Mouse (Mus musculus) layer of hippocampus, adult 11-12 months (tissue): ENCODE results near the gene Vps11.
"Not testable (repeated sequence)": the region's sequence is repeated elsewhere in the genome, so short reads cannot be mapped to it uniquely, and the experiment has no call there.

Experiments used
- DNase-seq: peaks from one replicate; pipeline ENCODE4 v3.0.0; 2022; ENCODE audit warnings: low spot score

Vps11 gene

GRCm38 (mm10) chr9:44314910-44315309, 46.6 kb downstream of the Vps11 start:
- no peak for DNase-seq

- DNase-seq: no peak
Measured at GRCm38 (mm10) chr9:44314257-44314547, 47.3 kb downstream of the Vps11 start.

DNA sequence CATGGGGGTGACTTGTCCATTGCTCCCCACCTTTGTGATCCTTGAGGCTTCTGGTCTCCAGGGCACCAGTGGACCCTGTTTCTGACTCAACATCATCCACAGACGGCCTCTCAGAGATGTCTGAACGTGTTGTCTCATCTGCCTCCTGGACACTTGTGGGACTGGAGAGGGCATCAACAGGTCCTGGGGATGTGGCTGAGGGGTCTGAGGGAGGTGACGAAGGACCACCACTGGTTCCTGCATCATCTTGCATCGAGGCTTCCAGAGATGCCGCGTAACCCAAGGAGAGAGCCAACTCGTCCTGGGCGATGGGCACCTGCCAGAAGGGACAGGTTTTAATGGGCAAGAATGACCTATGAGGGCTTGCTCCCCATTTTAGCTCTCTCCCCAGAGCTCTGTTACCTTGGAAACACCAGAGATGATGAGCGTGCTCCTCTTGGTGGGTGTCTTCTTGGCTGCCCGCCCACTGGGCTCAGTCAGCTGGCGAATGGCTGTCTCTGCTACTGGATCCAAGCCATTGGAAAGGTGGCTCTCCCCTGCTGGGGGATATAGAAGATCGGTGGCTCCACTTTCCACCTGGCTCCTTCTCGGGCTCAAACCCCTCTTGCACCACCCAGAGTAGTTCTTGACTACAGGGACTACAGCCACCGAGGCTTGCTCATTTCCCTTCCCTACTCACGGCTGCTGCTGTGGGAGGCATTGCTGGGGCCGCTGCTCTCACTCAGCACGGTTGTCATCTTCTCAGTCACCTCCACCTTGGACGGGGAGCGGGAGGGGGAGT, 47.8 kb downstream of the Vps11 start:
- peak; percentile 79 for DNase-seq

- DNase-seq: no peak
Measured at GRCm38 (mm10) chr9:44311136-44312134, 50.0 kb downstream of the Vps11 start.

DNA sequence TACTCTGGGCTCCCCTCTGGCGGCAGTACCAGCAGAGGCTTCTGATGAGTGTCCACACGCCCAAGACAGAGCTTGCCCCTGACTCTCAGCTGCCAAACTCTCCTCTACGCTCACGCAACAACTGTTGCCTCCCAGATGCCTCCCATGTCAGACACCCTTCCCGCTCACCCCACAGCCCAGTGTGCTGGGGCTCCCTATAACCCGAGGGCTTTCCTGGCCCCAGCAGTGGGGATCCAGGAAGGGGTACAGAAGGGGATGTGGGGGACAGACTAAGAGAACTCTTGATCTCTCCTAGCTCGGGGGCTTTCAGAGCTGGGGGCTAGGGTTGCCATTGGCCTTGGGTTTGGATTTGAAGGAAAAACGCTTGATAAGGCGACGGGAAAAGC, 50.7 kb downstream of the Vps11 start:
- DNase-seq: no peak

- DNase-seq: no peak
Measured at GRCm38 (mm10) chr9:44309756-44310155, 51.7 kb downstream of the Vps11 start.

- no peak for DNase-seq
Measured at GRCm38 (mm10) chr9:44307248-44307647, 54.2 kb downstream of the Vps11 start.

DNA sequence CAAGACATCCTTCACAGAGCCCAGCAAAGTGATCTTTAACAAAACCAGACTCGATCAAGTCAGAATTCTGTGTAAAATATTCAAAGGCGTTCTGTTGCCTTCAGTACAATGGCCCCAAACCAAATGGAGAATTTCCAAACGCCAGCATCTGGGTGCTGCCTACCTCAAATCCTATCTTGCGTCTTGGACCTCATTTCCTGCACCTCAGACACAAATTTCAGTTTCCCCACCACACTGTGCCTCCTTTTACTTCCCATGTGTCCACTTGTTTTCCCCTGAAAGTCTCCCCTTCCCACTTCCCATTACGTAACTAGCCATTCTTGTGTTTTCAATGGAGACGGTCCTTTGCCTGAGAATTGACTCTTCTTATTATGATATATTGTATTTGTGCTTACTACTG, 54.9 kb downstream of the Vps11 start:
- DNase-seq: no peak

DNA sequence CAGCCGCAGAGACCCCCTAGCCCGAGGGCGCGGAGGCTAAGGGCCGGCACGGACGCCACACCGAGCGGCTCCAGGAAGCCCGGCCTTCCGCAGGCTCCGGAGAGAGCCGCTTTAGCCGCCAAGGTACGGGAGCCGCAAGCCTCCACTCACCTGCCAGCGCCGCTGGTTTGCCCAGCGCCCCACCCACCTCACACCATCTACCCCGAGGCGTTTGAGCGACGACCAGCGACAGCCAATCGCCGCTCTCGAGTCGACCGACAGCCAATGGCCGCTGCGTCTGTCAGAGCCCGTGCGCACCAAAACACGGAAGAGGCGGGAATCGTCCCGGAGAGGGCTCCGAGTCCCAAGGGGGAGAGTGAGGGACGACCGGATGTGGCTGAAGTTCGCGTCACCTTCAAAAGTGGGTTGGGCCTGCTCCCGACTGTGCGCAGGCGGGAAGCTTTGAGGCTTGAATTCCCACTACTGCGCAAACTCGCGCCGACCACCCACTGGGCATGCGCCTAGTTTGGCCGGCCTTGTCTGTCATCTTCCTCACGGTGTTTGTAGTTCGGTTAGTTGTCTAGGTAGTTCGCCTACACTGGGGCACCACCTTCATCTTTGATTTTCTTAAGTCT, 55.9 kb downstream of the Vps11 start, which contains the start of gene Hinfp:
Gene Hinfp, minus strand, starts transcription at position 206 of the 614 bp plus-strand sequence.
- peak; percentile 98 for DNase-seq

GRCm38 (mm10) chr9:44300001-44300400, 61.5 kb downstream of the Vps11 start:
- not testable (repeated sequence) for DNase-seq
